Mouse (Mus musculus) kidney, adult 2 months (tissue): ENCODE data around the gene Tubgcp2.

ENCODE experiments used
- CTCF ChIP-seq: fragments of 200-500 bp; conservative IDR thresholded peaks from 2 replicates; pipeline ENCODE4 v1.5.1; 2011; ENCODE audit warnings: low read depth, mild to moderate bottlenecking, control low read depth, low read length, moderate library complexity, mixed read lengths; ENCODE audit not compliant: insufficient read depth, insufficient read length
- POLR2A ChIP-seq: fragments of 200-500 bp; IDR thresholded peaks from one replicate; pipeline ENCODE4 v1.6.1; 2011; ENCODE audit warnings: low read depth, low read length, control low read depth

DNA sequence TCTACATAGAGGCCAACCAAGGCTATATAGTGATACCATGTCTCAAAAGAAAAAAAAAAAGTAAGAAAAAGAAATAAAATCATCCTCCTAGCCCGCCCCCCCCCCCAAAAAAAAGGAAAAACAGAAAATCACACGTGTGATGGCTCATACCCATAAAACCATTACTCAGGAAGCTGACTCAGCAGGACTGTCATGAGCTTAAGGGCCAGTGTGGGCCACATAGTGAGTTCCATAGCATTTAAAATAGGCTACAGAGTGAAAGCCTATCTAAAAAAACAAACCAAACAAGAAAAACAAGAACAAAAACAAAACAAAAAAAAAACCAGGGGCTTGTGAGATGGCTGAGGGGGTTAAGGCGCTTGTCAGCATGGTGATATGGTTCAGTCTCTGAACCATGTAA lies 55.7 kb downstream of the Tubgcp2 start:
- no peak for TF ChIP-seq POLR2A
- TF ChIP-seq CTCF: no peak
